23 mouse cellular contexts compared by ENCODE assay signal in genomic region chr11:115618001-115618400, GRCm38 (mm10). TPM values are rescaled to one million over a fixed set of nuclear protein-coding genes. Genes with fewer than 3 reads are reported as not detected.
DNase-seq lines count a peak whose midpoint lies in the region; ATAC-seq and TF ChIP-seq lines count a peak whose summit lies in the region.
"Had no signal": no experiment of that assay in that cellular context is flagged by ENCODE, and none has a peak within 500 bp of the region (broad histone marks: within the 10 kb centered on the region; RNA-seq: fewer than 3 reads in every experiment).

No protein-coding gene starts in this region.

- no peaks in the 10 kb centered on the region for H3K27me3 ChIP-seq in kidney, embryonic 16.5 days (ENCODE audit: insufficient read depth, low read length)
- no peaks in the 10 kb centered on the region for H3K27me3 ChIP-seq in ES-Bruce4 (ENCODE audit: control insufficient read depth, insufficient read depth, low read length, poor library complexity, severe bottlenecking)
- H3K27me3 ChIP-seq in forebrain, embryonic 15.5 days = no peaks in the 10 kb centered on the region
- H3K27me3 ChIP-seq: embryonic facial prominence, embryonic 12.5 days; heart, embryonic 15.5 days had no signal

- no peak for TF ChIP-seq CTCF in ES-Bruce4 (IDR thresholded peaks at IDR 0.05; ENCODE audit: low read depth, low read length)

- ATAC-seq in kidney, embryonic 16.5 days (ENCODE audit: low FRiP score, low TSS enrichment) = no peak
- no peak for ATAC-seq in forebrain, embryonic 15.5 days (replicated peaks)
- ATAC-seq: CD4-positive, CD25-positive, alpha-beta regulatory T cell, adult 4 months; forebrain, postnatal 0 days had no signal

- TF ChIP-seq EP300 in ES-Bruce4 (IDR thresholded peaks at IDR 0.05; ENCODE audit: insufficient read depth, low read depth, low read length) = no peak

- WGBS in kidney, embryonic 16.5 days = 89% methylated on average over 2 of the region's 2 CpGs
- WGBS in forebrain, embryonic 15.5 days = 76% methylated on average over 2 of the region's 2 CpGs

- DNase-seq in kidney, adult 11 months = peak; percentile 66
- DNase-seq in kidney, postnatal 10 days = no peak
- DNase-seq in kidney, postnatal 25 days = peak; percentile 42 to 61
- DNase-seq in cerebellum, postnatal 14 days = no peak
- DNase-seq: adrenal gland, adult 8-10 months; adrenal gland, postnatal 36 days; B cell, adult 2 months; cerebellum, adult 11 months; cerebellum, adult 8-10 months; cerebellum, postnatal 25 days; forebrain, postnatal 0 days; gastrocnemius, postnatal 14 days; heart, adult 2 months; heart, postnatal 14 days had no signal

- no peak overlapping the region for H3K27ac ChIP-seq in kidney, embryonic 16.5 days (ENCODE audit: low read length)
- no peak overlapping the region for H3K27ac ChIP-seq in ES-Bruce4 (ENCODE audit: insufficient read depth, low read length)
- H3K27ac ChIP-seq in forebrain, embryonic 15.5 days (replicated peaks) = no peak overlapping the region
- H3K27ac ChIP-seq: embryonic facial prominence, embryonic 12.5 days; heart, adult 2 months; heart, embryonic 15.5 days; hindbrain, embryonic 10.5 days; hindbrain, embryonic 14.5 days had no signal

- H3K4me3 ChIP-seq in kidney, embryonic 16.5 days (ENCODE audit: low read length) = no peak overlapping the region
- H3K4me3 ChIP-seq in ES-Bruce4 (ENCODE audit: low read depth, low read length) = no peak overlapping the region
- no peak overlapping the region for H3K4me3 ChIP-seq in forebrain, embryonic 15.5 days
- H3K4me3 ChIP-seq: embryonic facial prominence, embryonic 12.5 days; heart, adult 2 months; heart, embryonic 15.5 days; hindbrain, embryonic 10.5 days had no signal

- no peaks in the 10 kb centered on the region for H3K9me3 ChIP-seq in kidney, embryonic 16.5 days (ENCODE audit: low read length)
- no peaks in the 10 kb centered on the region for H3K9me3 ChIP-seq in ES-Bruce4 (replicated peaks; ENCODE audit: control insufficient read depth, insufficient read depth, low read length, poor library complexity, severe bottlenecking)
- no peaks in the 10 kb centered on the region for H3K9me3 ChIP-seq in forebrain, embryonic 15.5 days
- H3K9me3 ChIP-seq: embryonic facial prominence, embryonic 12.5 days; heart, embryonic 15.5 days; hindbrain, embryonic 10.5 days had no signal

- H3K4me1 ChIP-seq in kidney, embryonic 16.5 days (ENCODE audit: insufficient read depth, low read length) = peaks cover 28% of the 10 kb centered on the region
- H3K4me1 ChIP-seq in ES-Bruce4 (ENCODE audit: control insufficient read depth, insufficient read depth, low read length) = peaks cover 5% of the 10 kb centered on the region
- H3K4me1 ChIP-seq in forebrain, embryonic 15.5 days = peaks cover 6% of the 10 kb centered on the region

- TF ChIP-seq POLR2A in ES-Bruce4 (IDR thresholded peaks at IDR 0.05; ENCODE audit: insufficient read depth, low read length) = no peak

- H3K9ac ChIP-seq in kidney, embryonic 16.5 days (replicated peaks; ENCODE audit: low read length) = no peak overlapping the region
- peak overlapping the region; percentile 31; the same call in 1 of the 2 replicates for H3K9ac ChIP-seq in ES-Bruce4 (ENCODE audit: low read depth, poor library complexity, severe bottlenecking)
- H3K9ac ChIP-seq in forebrain, embryonic 15.5 days (replicated peaks) = no peak overlapping the region
- H3K9ac ChIP-seq: embryonic facial prominence, embryonic 12.5 days; forebrain, postnatal 0 days; heart, embryonic 15.5 days; hindbrain, embryonic 14.5 days had no signal

- H3K4me2 ChIP-seq in kidney, embryonic 16.5 days (replicated peaks; ENCODE audit: low read depth, low read length) = no peak overlapping the region
- no peak overlapping the region for H3K4me2 ChIP-seq in forebrain, embryonic 15.5 days (replicated peaks)
- H3K4me2 ChIP-seq: embryonic facial prominence, embryonic 12.5 days; heart, embryonic 11.5 days; heart, embryonic 15.5 days; hindbrain, embryonic 14.5 days had no signal

- peaks cover 33% of the 10 kb centered on the region for H3K36me3 ChIP-seq in kidney, embryonic 16.5 days (ENCODE audit: insufficient read depth, low read length)
- H3K36me3 ChIP-seq in ES-Bruce4 (ENCODE audit: control insufficient read depth, insufficient read depth, low read length, poor library complexity, severe bottlenecking) = peaks cover 9% of the 10 kb centered on the region
- peaks cover 28% of the 10 kb centered on the region for H3K36me3 ChIP-seq in forebrain, embryonic 15.5 days

RNA-seq across cellular contexts. Expression of gene Mif4gd, which starts 5.2 kb away (rescaled TPM):
- polyA plus RNA-seq in kidney, embryonic 16.5 days (2015; fragmentation: Nextera tagmentation; extraction: Ambion mirVana) = 42.8 and 47.1 TPM in 2 replicates
- 50.4 and 55.0 TPM in 2 replicates for polyA plus RNA-seq in ES-Bruce4 (2011; ENCODE audit: insufficient read depth, insufficient read length, low read depth, missing spikeins)
- 9.1 and 11.4 TPM in 2 replicates for polyA plus RNA-seq in forebrain, embryonic 15.5 days (2015; fragmentation: Nextera tagmentation; extraction: Ambion mirVana)

RNA-seq across cellular contexts. Expression of gene Slc25a19, which starts 10.1 kb away (rescaled TPM):
- polyA plus RNA-seq in kidney, embryonic 16.5 days (2015; fragmentation: Nextera tagmentation; extraction: Ambion mirVana) = 51.0 and 56.1 TPM in 2 replicates
- polyA plus RNA-seq in ES-Bruce4 (2011; ENCODE audit: insufficient read depth, insufficient read length, low read depth, missing spikeins) = 34.7 and 35.8 TPM in 2 replicates
- 55.3 and 56.1 TPM in 2 replicates for polyA plus RNA-seq in forebrain, embryonic 15.5 days (2015; fragmentation: Nextera tagmentation; extraction: Ambion mirVana)

RNA-seq across cellular contexts. Expression of gene Gga3, which starts 14.2 kb away (rescaled TPM):
- polyA plus RNA-seq in kidney, embryonic 16.5 days (2015; fragmentation: Nextera tagmentation; extraction: Ambion mirVana) = 24.5 and 26.8 TPM in 2 replicates
- polyA plus RNA-seq in ES-Bruce4 (2011; ENCODE audit: insufficient read depth, insufficient read length, low read depth, missing spikeins) = 69.3 and 79.4 TPM in 2 replicates
- 28.1 and 28.2 TPM in 2 replicates for polyA plus RNA-seq in forebrain, embryonic 15.5 days (2015; fragmentation: Nextera tagmentation; extraction: Ambion mirVana)

RNA-seq across cellular contexts. Expression of gene Mrps7, which starts 14.3 kb away (rescaled TPM):
- polyA plus RNA-seq in kidney, embryonic 16.5 days (2015; fragmentation: Nextera tagmentation; extraction: Ambion mirVana) = 101 and 103 TPM in 2 replicates
- polyA plus RNA-seq in ES-Bruce4 (2011; ENCODE audit: insufficient read depth, insufficient read length, low read depth, missing spikeins) = 29.3 and 35.5 TPM in 2 replicates
- 70.3 and 73.6 TPM in 2 replicates for polyA plus RNA-seq in forebrain, embryonic 15.5 days (2015; fragmentation: Nextera tagmentation; extraction: Ambion mirVana)

RNA-seq across cellular contexts. Expression of gene Nup85, which starts 53.8 kb away (rescaled TPM):
- polyA plus RNA-seq in kidney, embryonic 16.5 days (2015; fragmentation: Nextera tagmentation; extraction: Ambion mirVana) = 180 and 184 TPM in 2 replicates
- 99.9 and 103 TPM in 2 replicates for polyA plus RNA-seq in ES-Bruce4 (2011; ENCODE audit: insufficient read depth, insufficient read length, low read depth, missing spikeins)
- polyA plus RNA-seq in forebrain, embryonic 15.5 days (2015; fragmentation: Nextera tagmentation; extraction: Ambion mirVana) = 127 and 138 TPM in 2 replicates

Comparison
In these comparisons a context has a peak if more than half of its experiments do, and no peak if none do; other contexts are left out.
1. DNase-seq: peak in kidney, adult 11 months (single experiment) and kidney, postnatal 25 days (2 of 2); none in kidney, postnatal 10 days (single experiment) and cerebellum, postnatal 14 days (0 of 2).